Mouse (Mus musculus) thymus, adult 2 months (tissue): ENCODE data around the gene Ephx3. TPM values are rescaled to one million over a fixed set of nuclear protein-coding genes. Genes with fewer than 3 reads are reported as not detected.
A peak's percentile ranks its signal among the peaks of the same experiment; 100 is the strongest.

ENCODE experiments used
- DNase-seq: peaks from one replicate; pipeline ENCODE4 v3.0.0; 2021
- H3K27ac ChIP-seq: fragments of 200-500 bp; 2 replicates; pipeline ENCODE4 v1.5.1; 2012; ENCODE audit warnings: low read length, control low read depth; ENCODE audit not compliant: control insufficient read depth, insufficient read depth
- H3K27me3 ChIP-seq: fragments of 200-500 bp; 2 replicates; pipeline ENCODE4 v1.6.1; 2012; ENCODE audit warnings: mild to moderate bottlenecking, low read length, moderate library complexity, mixed read lengths; ENCODE audit not compliant: control insufficient read depth, insufficient read depth
- H3K36me3 ChIP-seq: fragments of 200-500 bp; 2 replicates; pipeline ENCODE4 v1.6.1; 2012; ENCODE audit warnings: mild to moderate bottlenecking, low read length, moderate library complexity; ENCODE audit not compliant: control insufficient read depth, insufficient read depth
- H3K4me1 ChIP-seq: fragments of 200-500 bp; replicated peaks from 2 replicates; pipeline ENCODE4 v1.6.1; 2012; ENCODE audit warnings: low read length; ENCODE audit not compliant: control insufficient read depth, insufficient read depth
- H3K4me3 ChIP-seq: fragments of 200-500 bp; 2 replicates; pipeline ENCODE4 v1.5.1; 2012; ENCODE audit warnings: mild to moderate bottlenecking, low read length, control low read depth, moderate library complexity; ENCODE audit not compliant: control insufficient read depth, insufficient read depth
- CTCF ChIP-seq: fragments of 200-500 bp; IDR thresholded peaks from 2 replicates; pipeline ENCODE4 v1.5.1; 2012; ENCODE audit warnings: mild to moderate bottlenecking, control low read depth, low read length, moderate library complexity, borderline replicate concordance; ENCODE audit not compliant: control insufficient read depth, poor library complexity, insufficient read depth; ENCODE audit errors: extremely low read depth
- POLR2A ChIP-seq: fragments of 200-500 bp; IDR thresholded peaks from 2 replicates; pipeline ENCODE4 v1.6.1; 2012; ENCODE audit warnings: mild to moderate bottlenecking, low read length, control low read depth, moderate library complexity; ENCODE audit not compliant: control insufficient read depth, poor library complexity, insufficient read depth; ENCODE audit errors: extremely low read depth
- WGBS: fragments of 180-500 bp; shearing (Covaris S2); methylation state at CpG from one replicate; pipeline ENCODE4 v1.1.7; 2018; 5-methylcytosine and 5-hydroxymethylcytosine counted together
- polyA plus RNA-seq: library from polyadenylated mRNA; depleted of rRNA; stranded (reverse); fragments of >200 nt; gene quantifications from 2 replicates; pipeline ENCODE4 v1.2.3, GENCODE M21; 2012; rRNA removed

Gene Ephx3
- polyA plus RNA-seq, 1 experiment = 2.0 TPM

DNA sequence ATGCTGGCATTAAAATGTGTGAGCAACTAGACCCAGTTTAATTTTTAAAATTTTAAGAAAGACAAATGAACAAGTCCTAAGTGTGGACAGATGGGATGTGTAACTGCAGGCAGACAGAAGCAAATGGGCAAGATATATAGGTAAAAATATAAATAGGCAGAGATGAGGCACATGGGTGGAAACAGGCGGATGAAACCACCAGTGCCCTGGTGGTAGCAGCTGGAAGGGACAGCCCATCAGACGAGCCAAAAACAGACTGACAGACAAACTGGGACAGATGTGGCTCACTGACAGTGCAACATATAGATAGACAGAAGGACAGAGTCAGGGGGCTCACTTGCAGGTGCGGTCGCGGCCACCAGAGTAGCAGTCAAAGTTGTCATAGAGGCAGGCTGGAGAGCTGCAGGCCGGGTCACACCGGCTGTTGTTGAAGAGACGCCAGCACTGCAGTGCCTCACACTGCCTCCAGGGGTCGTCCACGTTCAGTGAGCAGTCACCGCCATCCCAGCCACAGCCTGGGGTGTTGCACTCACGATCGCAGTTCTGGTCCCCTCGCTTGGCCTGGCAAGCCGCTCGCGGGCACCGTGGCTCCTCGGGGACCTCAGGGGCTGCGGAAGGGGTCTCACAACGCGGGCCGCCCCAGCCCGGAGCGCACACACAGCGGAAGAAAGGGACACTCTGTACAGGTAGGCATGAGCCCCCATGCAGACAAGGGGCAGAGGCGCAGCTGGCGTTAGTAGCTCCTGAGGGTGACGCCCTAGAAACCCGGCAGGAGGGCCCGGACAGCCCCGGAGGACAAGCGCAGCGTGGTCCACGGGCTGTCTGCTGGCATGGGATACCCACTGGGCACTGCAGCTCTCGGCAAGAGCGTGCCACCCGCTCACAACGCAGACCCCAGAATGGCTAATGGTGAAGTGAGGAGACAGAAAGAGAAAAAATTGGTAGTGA is 46.2 kb downstream of the Ephx3 start:
- H3K27ac ChIP-seq = no peak overlapping the region
- 34% methylated on average over 39 of the region's 39 CpGs for WGBS
- DNase-seq = peak; percentile 87
- TF ChIP-seq POLR2A = 0 out of 2 replicates have a peak, but pooled peaks have one; percentile 23
- TF ChIP-seq CTCF = peak; percentile 81
- H3K27me3 ChIP-seq = no peaks in the 10 kb centered on the region
- peaks cover 4% of the 10 kb centered on the region; the same call in 1 of the 2 replicates for H3K4me1 ChIP-seq
- H3K4me3 ChIP-seq = no peak overlapping the region
- H3K36me3 ChIP-seq = peaks cover 12% of the 10 kb centered on the region; the same call in 1 of the 2 replicates

DNA sequence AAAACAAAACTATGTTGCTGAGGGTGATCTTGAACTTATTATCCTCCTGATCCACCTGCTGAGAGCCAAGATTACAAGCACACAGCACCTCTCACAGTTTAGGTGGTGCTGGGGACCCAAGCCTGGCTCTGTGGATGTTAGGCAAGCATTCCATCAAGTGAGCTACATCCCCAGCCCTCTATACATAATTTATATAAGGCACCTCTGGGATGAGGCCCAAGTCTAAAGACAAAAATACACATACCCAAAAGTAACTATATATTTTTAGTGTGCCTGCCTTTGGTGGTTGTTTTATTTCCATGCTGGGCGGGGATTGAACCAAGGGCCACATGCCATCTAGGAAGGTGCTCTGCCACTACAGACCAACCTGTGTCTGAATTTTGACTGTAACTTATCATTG is 47.1 kb downstream of the Ephx3 start:
- TF ChIP-seq POLR2A = no peak
- no peak for TF ChIP-seq CTCF
- H3K4me1 ChIP-seq = peaks cover 4% of the 10 kb centered on the region; the same call in 1 of the 2 replicates
- no peak overlapping the region for H3K27ac ChIP-seq
- H3K27me3 ChIP-seq = no peaks in the 10 kb centered on the region
- H3K36me3 ChIP-seq = peaks cover 7% of the 10 kb centered on the region; the same call in 1 of the 2 replicates
- 96% methylated on average over 1 of the region's 1 CpGs for WGBS
- H3K4me3 ChIP-seq = no peak overlapping the region
- no peak for DNase-seq

Other genes with a start within 250 kb of the Ephx3 start
- 15.8 and 17.2 TPM in 2 replicates for gene Rrp1b, start 153.4 kb downstream of the Ephx3 start, polyA plus RNA-seq
- gene Hsf2bp, start 153.2 kb downstream of the Ephx3 start, polyA plus RNA-seq = 0.32 and 0.54 TPM in 2 replicates
- 63.0 and 72.7 TPM in 2 replicates for gene Notch3, start 22.7 kb downstream of the Ephx3 start, polyA plus RNA-seq
- gene Brd4, start 95.2 kb upstream of the Ephx3 start, polyA plus RNA-seq = 107 and 136 TPM in 2 replicates
- gene Akap8, start 131.7 kb upstream of the Ephx3 start, polyA plus RNA-seq = 169 and 177 TPM in 2 replicates
- 191 and 196 TPM in 2 replicates for gene Akap8l, start 161.1 kb upstream of the Ephx3 start, polyA plus RNA-seq
- gene Wiz, start 199.9 kb upstream of the Ephx3 start, polyA plus RNA-seq = 57.1 and 71.0 TPM in 2 replicates
- 541 and 555 TPM in 2 replicates for gene Rasal3, start 214.0 kb upstream of the Ephx3 start, polyA plus RNA-seq
- 202 and 206 TPM in 2 replicates for gene Pglyrp2, start 234.6 kb upstream of the Ephx3 start, polyA plus RNA-seq